Comparison of ENCODE assay signal across 8 mouse cellular contexts in the genomic region with DNA sequence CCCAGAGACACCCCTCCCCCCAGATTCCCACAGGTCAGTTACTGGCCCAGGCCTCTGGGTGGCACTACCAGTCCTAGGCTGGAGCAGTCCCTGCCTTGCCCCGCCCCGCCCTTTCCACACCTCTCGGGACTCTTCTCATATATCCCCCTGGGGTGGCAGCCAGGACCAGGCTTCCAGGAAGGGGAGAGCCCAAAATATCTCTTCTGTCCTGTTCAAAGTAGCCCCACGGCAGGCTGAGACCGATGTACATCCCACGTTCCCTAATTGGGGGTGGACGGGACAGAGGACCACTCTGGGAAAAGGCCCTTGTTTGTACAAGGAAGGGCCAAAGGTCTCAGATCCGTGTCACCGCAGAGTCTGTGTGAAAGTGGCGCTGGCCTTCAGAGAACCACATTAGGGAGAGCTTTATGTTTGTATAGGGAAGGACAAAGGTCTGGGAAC. TPM values are rescaled to one million over a fixed set of nuclear protein-coding genes. Genes with fewer than 3 reads are reported as not detected.
DNase-seq lines count a peak whose midpoint lies in the region; ATAC-seq and TF ChIP-seq lines count a peak whose summit lies in the region.

No protein-coding gene starts in this region.

- 0 out of 2 replicates have a peak, but pooled peaks have one; percentile 36 for ATAC-seq in hindbrain, embryonic 14.5 days (ENCODE audit: low FRiP score)
- peak; percentile 49 for ATAC-seq in liver, embryonic 14.5 days (ENCODE audit: insufficient read depth)
- peak; percentile 44 for ATAC-seq in stomach, embryonic 15.5 days (ENCODE audit: insufficient read depth, low FRiP score, low read depth)

- TF ChIP-seq CTCF in liver, embryonic 14.5 days (IDR thresholded peaks at IDR 0.05; ENCODE audit: low read depth): peak; percentile 72

- TF ChIP-seq EP300 in liver, embryonic 14.5 days (IDR thresholded peaks at IDR 0.05; ENCODE audit: low read depth): no peak

- peaks cover 19% of the 10 kb centered on the region for H3K4me1 ChIP-seq in hindbrain, embryonic 14.5 days (replicated peaks; ENCODE audit: control insufficient read depth, insufficient read depth, low read length)
- H3K4me1 ChIP-seq in liver, embryonic 14.5 days (replicated peaks; ENCODE audit: control insufficient read depth in 2 of 2, insufficient read depth in 2 of 2, low read length in 1 of 2): peaks cover 9 to 32% of the 10 kb centered on the region in 2 experiments
- H3K4me1 ChIP-seq in stomach, embryonic 15.5 days: peaks cover 52% of the 10 kb centered on the region

- H3K36me3 ChIP-seq in hindbrain, embryonic 14.5 days (replicated peaks; ENCODE audit: control insufficient read depth, insufficient read depth): no peaks in the 10 kb centered on the region
- no peaks in the 10 kb centered on the region for H3K36me3 ChIP-seq in liver, embryonic 14.5 days (replicated peaks; ENCODE audit: control insufficient read depth, insufficient read depth, low read depth)
- no peaks in the 10 kb centered on the region for H3K36me3 ChIP-seq in stomach, embryonic 15.5 days

- H3K9me3 ChIP-seq in hindbrain, embryonic 14.5 days (ENCODE audit: control insufficient read depth, low read length): no peaks in the 10 kb centered on the region
- no peaks in the 10 kb centered on the region for H3K9me3 ChIP-seq in liver, embryonic 14.5 days (ENCODE audit: control insufficient read depth, low read length)
- H3K9me3 ChIP-seq in stomach, embryonic 15.5 days: no peaks in the 10 kb centered on the region

- no peak overlapping the region for H3K4me2 ChIP-seq in hindbrain, embryonic 14.5 days (replicated peaks)
- H3K4me2 ChIP-seq in liver, embryonic 14.5 days (ENCODE audit: low read depth): no peak overlapping the region; the same call in 1 of the 2 replicates
- H3K4me2 ChIP-seq in stomach, embryonic 15.5 days: peak overlapping the region; percentile 22; the same call in 1 of the 2 replicates

- peak; percentile 77 for DNase-seq in adrenal gland, postnatal 10 days
- DNase-seq in adrenal gland, postnatal 25 days: no peak
- peak; percentile 56 for DNase-seq in 3T3-L1 (ENCODE audit: low read depth, low spot score)
- peak; percentile 86 for DNase-seq in embryo, embryonic 9.5 days (ENCODE audit: extremely low spot score)
- DNase-seq in hindbrain, embryonic 14.5 days (ENCODE audit: low spot score): no peak
- peak; percentile 25 to 31 (median 27) for DNase-seq in liver, embryonic 14.5 days (ENCODE audit: low read depth in 3 of 3, low spot score in 3 of 3)
- DNase-seq in layer of hippocampus, postnatal 25 days (ENCODE audit: extremely low spot score in 1 of 2, low spot score in 1 of 2): no peak

- no peak overlapping the region for H3K4me3 ChIP-seq in hindbrain, embryonic 14.5 days (replicated peaks; ENCODE audit: low read length)
- no peak overlapping the region for H3K4me3 ChIP-seq in liver, embryonic 14.5 days (ENCODE audit: insufficient read depth in 1 of 2, low read depth in 2 of 2, low read length in 2 of 2)
- H3K4me3 ChIP-seq in stomach, embryonic 15.5 days (replicated peaks): no peak overlapping the region

- H3K27me3 ChIP-seq in hindbrain, embryonic 14.5 days (ENCODE audit: control insufficient read depth, insufficient read depth, low read length): peaks cover 4% of the 10 kb centered on the region; the same call in 1 of the 2 replicates
- no peaks in the 10 kb centered on the region for H3K27me3 ChIP-seq in liver, embryonic 14.5 days (ENCODE audit: control insufficient read depth, insufficient read depth, low read length)
- H3K27me3 ChIP-seq in stomach, embryonic 15.5 days (replicated peaks): no peaks in the 10 kb centered on the region

- 15% methylated on average over 10 of the region's 10 CpGs for WGBS in hindbrain, embryonic 14.5 days
- 10% methylated on average over 10 of the region's 10 CpGs for WGBS in liver, embryonic 14.5 days (ENCODE audit: insufficient replicate concordance)
- WGBS in stomach, embryonic 15.5 days: 9% methylated on average over 10 of the region's 10 CpGs

- H3K27ac ChIP-seq in hindbrain, embryonic 14.5 days: no peak overlapping the region; the same call in 1 of the 2 replicates
- H3K27ac ChIP-seq in liver, embryonic 14.5 days: no peak overlapping the region
- peak overlapping the region; percentile 86 for H3K27ac ChIP-seq in stomach, embryonic 15.5 days

- H3K9ac ChIP-seq in hindbrain, embryonic 14.5 days: no peak overlapping the region
- no peak overlapping the region for H3K9ac ChIP-seq in liver, embryonic 14.5 days (replicated peaks)
- H3K9ac ChIP-seq in stomach, embryonic 15.5 days: no peak overlapping the region

RNA-seq across cellular contexts. Expression of a gene that starts 16.2 kb away (rescaled TPM):
- 100 to 1,000 TPM; 470 to 498 TPM for total RNA-seq in adrenal gland, postnatal 10 days (2021)
- total RNA-seq in adrenal gland, postnatal 25 days (2021): 592 and 648 TPM in 2 replicates
- 62.6 and 73.4 TPM in 2 replicates for polyA plus RNA-seq in hindbrain, embryonic 14.5 days (2014; fragmentation: Nextera tagmentation; extraction: Ambion mirVana)
- polyA plus RNA-seq in liver, embryonic 14.5 days (2012; rRNA removed): 969 and 1,200 TPM in 2 replicates
- polyA plus RNA-seq in liver, embryonic 14.5 days (2014; fragmentation: Nextera tagmentation; extraction: Ambion mirVana): 327 and 387 TPM in 2 replicates
- 487 and 492 TPM in 2 replicates for polyA plus RNA-seq in stomach, embryonic 15.5 days (2015; fragmentation: Nextera tagmentation; extraction: Ambion mirVana)
- 1 to 10 TPM; 3.4 to 6.7 TPM for total RNA-seq in layer of hippocampus, postnatal 25 days (2021)

Comparison
In these comparisons a context has a peak if more than half of its experiments do, and no peak if none do; other contexts are left out.
1. DNase-seq: peak in adrenal gland, postnatal 10 days (single experiment), 3T3-L1 (single experiment), embryo, embryonic 9.5 days (single experiment) and liver, embryonic 14.5 days (3 of 3); none in adrenal gland, postnatal 25 days (single experiment), hindbrain, embryonic 14.5 days (single experiment) and layer of hippocampus, postnatal 25 days (0 of 2).
2. RNA of a gene that starts 16.2 kb away (total RNA-seq): 592 to 648 TPM in adrenal gland, postnatal 25 days and 470 to 498 TPM in adrenal gland, postnatal 10 days; 3.4 to 6.7 TPM in layer of hippocampus, postnatal 25 days; every median in the first group is over 10 times any median in the second.
3. Peak in every context shown above with its lines, with median percentiles within 50 percentile points of each other: ATAC-seq.